Mouse (Mus musculus) heart, adult 2 months (tissue): ENCODE data around the gene Scfd2. TPM values are rescaled to one million over a fixed set of nuclear protein-coding genes. Genes with fewer than 3 reads are reported as not detected.
A peak's percentile ranks its signal among the peaks of the same experiment; 100 is the strongest.

Source experiments
- DNase-seq, 2 experiments: peaks; one replicate each; pipeline ENCODE4 v3.0.0; 2021
- H3K27ac ChIP-seq: fragments of 200-600 bp; 2 replicates; pipeline ENCODE4 v1.8.1; 2022
- H3K27me3 ChIP-seq: fragments of 200-500 bp; 2 replicates; pipeline ENCODE4 v1.6.1; 2012; ENCODE audit warnings: mild to moderate bottlenecking, low read length, inconsistent platforms, mixed read lengths; ENCODE audit not compliant: control insufficient read depth, insufficient read depth
- H3K36me3 ChIP-seq: fragments of 200-500 bp; 2 replicates; pipeline ENCODE4 v1.6.1; 2012; ENCODE audit warnings: low read length, inconsistent platforms; ENCODE audit not compliant: control insufficient read depth, insufficient read depth
- H3K4me1 ChIP-seq: fragments of 200-500 bp; 2 replicates; pipeline ENCODE4 v1.6.1; 2011; ENCODE audit warnings: low read length; ENCODE audit not compliant: control insufficient read depth, insufficient read depth
- H3K4me3 ChIP-seq: fragments of 200-600 bp; 2 replicates; pipeline ENCODE4 v1.8.1; 2022
- H3K79me2 ChIP-seq: fragments of 200-500 bp; replicated peaks from 2 replicates; pipeline ENCODE4 v1.6.1; 2012; ENCODE audit warnings: mild to moderate bottlenecking, inconsistent platforms, low read length, moderate library complexity, mixed read lengths; ENCODE audit not compliant: control insufficient read depth, insufficient read depth
- H3K9ac ChIP-seq: fragments of 200-500 bp; 2 replicates; pipeline ENCODE4 v1.6.1; 2012; ENCODE audit warnings: low read depth, mild to moderate bottlenecking, control low read depth, inconsistent platforms, low read length, mixed read lengths
- CTCF ChIP-seq: fragments of 200-600 bp; IDR thresholded peaks from 2 replicates; pipeline ENCODE4 v1.8.1; 2022; ENCODE audit warnings: antibody characterized with exemption, mild to moderate bottlenecking, moderate library complexity
- EP300 ChIP-seq: fragments of 200-500 bp; IDR thresholded peaks from 2 replicates; pipeline ENCODE4 v1.6.1; 2011; ENCODE audit warnings: low read depth, low read length, control low read depth; ENCODE audit not compliant: insufficient read depth
- POLR2A ChIP-seq: fragments of 200-500 bp; IDR thresholded peaks from 2 replicates; pipeline ENCODE4 v1.6.1; 2011; ENCODE audit warnings: mild to moderate bottlenecking, low read depth, low read length, control low read depth; ENCODE audit not compliant: insufficient read depth
- WGBS: fragments of 180-500 bp; shearing (Covaris S2); methylation state at CpG from one replicate; pipeline ENCODE4 v1.1.7; 2018; 5-methylcytosine and 5-hydroxymethylcytosine counted together
- intact Hi-C: fragments of 180-260 bp; cut with DNase I; formaldehyde crosslinking; loops from one replicate; pipeline ENCODE4 v1.15.1; 2025
- polyA plus RNA-seq: library from polyadenylated mRNA; depleted of rRNA; stranded (reverse); fragments of >200 nt; gene quantifications from 2 replicates; pipeline ENCODE4 v1.2.3, GENCODE M21; 2012
- total RNA-seq, 2 experiments: library from RNA; stranded (reverse); gene quantifications; 2 replicates each; pipeline ENCODE4 v1.2.3; 2021

Gene Scfd2
- total and polyA plus RNA-seq, 3 experiments, result 9.1 to 13.9 (median 11.9) TPM

DNA sequence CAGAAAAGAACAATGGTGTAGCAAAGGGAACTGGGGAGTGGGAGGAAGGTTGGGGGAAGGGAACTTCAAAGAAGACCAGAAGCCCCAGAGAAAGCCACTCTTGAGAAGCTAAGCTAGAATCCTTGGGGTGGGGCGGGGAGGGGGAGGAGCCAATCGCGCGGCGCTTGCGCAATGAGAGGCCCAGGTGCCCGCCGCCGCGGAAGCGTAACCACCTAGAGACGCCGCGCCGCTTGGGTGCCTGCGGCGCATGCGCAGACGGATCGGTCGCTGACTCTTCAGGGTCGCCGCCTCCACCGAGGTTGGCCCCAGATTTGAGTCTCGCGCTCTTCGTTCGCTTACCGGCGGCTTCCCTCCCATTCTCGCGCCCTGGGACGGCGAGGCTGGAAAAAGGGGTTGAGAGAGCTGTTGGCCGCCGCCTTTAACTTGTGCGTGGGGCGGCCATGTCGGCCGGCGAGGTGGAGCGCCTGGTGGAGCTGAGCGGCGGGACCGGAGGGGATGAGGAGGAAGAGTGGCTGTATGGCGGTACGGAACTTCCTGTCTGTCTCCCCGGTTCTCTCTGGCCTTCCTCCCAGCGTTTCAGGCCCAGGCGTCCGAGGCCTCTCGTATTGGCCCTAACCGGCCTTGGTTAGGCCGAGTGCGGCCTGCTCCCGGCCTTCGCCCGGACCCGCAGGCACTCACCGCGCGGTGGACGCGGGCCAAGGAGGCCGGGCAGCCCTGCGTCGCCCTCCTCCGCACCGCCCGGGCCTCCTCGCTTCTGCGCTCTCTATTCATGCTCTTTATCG lies 3.9 kb upstream of the Scfd2 start, which contains the start of gene Fip1l1:
Gene Fip1l1, plus strand, starts transcription at position 210 of the 782 bp plus-strand sequence.
- H3K36me3 ChIP-seq, result peaks cover 10% of the 10 kb centered on the region
- peak; percentile 92 to 94 for DNase-seq
- H3K4me3 ChIP-seq, result peak within 1 kb of the TSS; percentile 90
- under 1% methylated on average over 73 of the region's 73 CpGs for WGBS
- H3K4me1 ChIP-seq, result peaks cover 5% of the 10 kb centered on the region
- H3K79me2 ChIP-seq, result peaks cover 1% of the 10 kb centered on the region
- no peaks in the 10 kb centered on the region for H3K27me3 ChIP-seq
- peak within 1 kb of the TSS; percentile 95 for H3K27ac ChIP-seq
- intact Hi-C loops, result loop anchor here (10.0 kb wide), 1 partner anchor 471 kb away; the partner anchor contains the start of gene Usp46
- peak within 1 kb of the TSS; percentile 86 for H3K9ac ChIP-seq
- TF ChIP-seq CTCF (peak; percentile 25; the same call in 1 of the 2 replicates), EP300 (0 out of 2 replicates have a peak, but pooled peaks have one; percentile 9), POLR2A (peak; percentile 86)

GRCm38 (mm10) chr5:74530785-74531184 lies 774 bp downstream of the Scfd2 start:
- peak overlapping the region; percentile 69 for H3K9ac ChIP-seq
- intact Hi-C loops, result loop anchor here (5.0 to 10.0 kb wide), 4 partner anchors 218 to 627 kb away; partner anchors contain the start of genes Chic2 and Usp46
- peak overlapping the region; percentile 99 for H3K4me3 ChIP-seq
- H3K79me2 ChIP-seq, result no peaks in the 10 kb centered on the region
- 14% methylated on average over 16 of the region's 16 CpGs for WGBS
- no peaks in the 10 kb centered on the region for H3K36me3 ChIP-seq
- H3K27me3 ChIP-seq, result no peaks in the 10 kb centered on the region
- no peak for DNase-seq
- no peak overlapping the region for H3K27ac ChIP-seq
- peaks cover 5% of the 10 kb centered on the region for H3K4me1 ChIP-seq
- TF ChIP-seq POLR2A, result no peak

- intact Hi-C loops, result no loop called here
- TF ChIP-seq CTCF (no peak), EP300 (no peak), POLR2A (no peak)
- no peaks in the 10 kb centered on the region for H3K27me3 ChIP-seq
- H3K4me1 ChIP-seq, result peaks cover 4% of the 10 kb centered on the region
- H3K27ac ChIP-seq, result no peak overlapping the region
- peaks cover 2% of the 10 kb centered on the region; the same call in 1 of the 2 replicates for H3K79me2 ChIP-seq
- WGBS, result 49% methylated on average over 5 of the region's 5 CpGs
- DNase-seq, result no peak
- H3K36me3 ChIP-seq, result no peaks in the 10 kb centered on the region
- no peak overlapping the region for H3K4me3 ChIP-seq
- H3K9ac ChIP-seq, result no peak overlapping the region
Observed at GRCm38 (mm10) chr5:74527025-74527424, 4.5 kb downstream of the Scfd2 start.

DNA sequence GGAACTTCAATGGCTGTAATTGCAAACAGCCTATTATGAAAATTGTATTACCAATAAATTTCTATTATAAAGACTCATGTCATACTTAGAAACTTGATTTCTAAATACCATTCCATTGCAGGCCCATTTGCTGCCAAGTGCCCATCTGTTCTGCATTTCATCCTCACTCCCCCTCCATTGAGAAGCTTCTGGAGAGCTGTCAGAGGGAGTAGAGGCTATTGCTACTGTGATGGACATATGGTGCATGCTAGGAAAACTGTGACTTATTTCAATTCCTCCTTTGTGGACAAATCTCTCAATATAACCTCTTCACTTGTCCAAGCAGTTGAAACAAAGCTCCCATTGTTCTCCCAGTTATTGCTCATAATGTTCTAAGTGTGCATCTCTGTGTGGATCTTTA lies 19.9 kb downstream of the Scfd2 start:
- Histone ChIP-seq H3K9ac (no peak overlapping the region), H3K36me3 (no peaks in the 10 kb centered on the region), H3K27ac (no peak overlapping the region), H3K4me3 (no peak overlapping the region), H3K79me2 (no peaks in the 10 kb centered on the region), H3K4me1 (no peaks in the 10 kb centered on the region), H3K27me3 (no peaks in the 10 kb centered on the region)
- intact Hi-C loops, result no loop called here
- DNase-seq, result no peak
- no peak for TF ChIP-seq EP300
- TF ChIP-seq POLR2A, result no peak
- TF ChIP-seq CTCF, result no peak

DNA sequence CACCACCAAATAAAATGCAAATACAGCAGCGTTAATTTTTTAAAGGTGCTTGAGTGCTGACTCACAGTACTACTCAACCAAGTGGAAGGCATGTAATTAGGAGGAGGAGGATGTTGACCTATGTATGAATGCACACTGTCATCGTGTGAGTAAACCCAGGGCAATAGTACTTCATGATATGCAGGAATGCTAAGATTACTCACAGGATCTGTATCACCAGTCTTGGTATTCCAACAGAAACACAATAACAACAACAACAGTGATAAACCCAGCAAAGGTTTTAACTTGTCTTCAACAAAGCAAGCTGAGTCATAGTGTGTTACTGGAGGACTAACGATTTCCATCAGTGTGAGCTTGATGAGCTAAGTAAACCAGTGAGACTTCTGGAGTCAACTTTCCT lies 38.9 kb downstream of the Scfd2 start:
- Histone ChIP-seq H3K36me3 (no peaks in the 10 kb centered on the region), H3K4me3 (no peak overlapping the region), H3K9ac (no peak overlapping the region), H3K27me3 (no peaks in the 10 kb centered on the region), H3K79me2 (no peaks in the 10 kb centered on the region), H3K4me1 (peaks cover 1% of the 10 kb centered on the region; the same call in 1 of the 2 replicates), H3K27ac (no peak overlapping the region)
- TF ChIP-seq POLR2A (no peak), CTCF (no peak), EP300 (no peak)
- intact Hi-C loops, result no loop called here
- DNase-seq, result no peak
- 70% methylated on average over 3 of the region's 3 CpGs for WGBS

DNA sequence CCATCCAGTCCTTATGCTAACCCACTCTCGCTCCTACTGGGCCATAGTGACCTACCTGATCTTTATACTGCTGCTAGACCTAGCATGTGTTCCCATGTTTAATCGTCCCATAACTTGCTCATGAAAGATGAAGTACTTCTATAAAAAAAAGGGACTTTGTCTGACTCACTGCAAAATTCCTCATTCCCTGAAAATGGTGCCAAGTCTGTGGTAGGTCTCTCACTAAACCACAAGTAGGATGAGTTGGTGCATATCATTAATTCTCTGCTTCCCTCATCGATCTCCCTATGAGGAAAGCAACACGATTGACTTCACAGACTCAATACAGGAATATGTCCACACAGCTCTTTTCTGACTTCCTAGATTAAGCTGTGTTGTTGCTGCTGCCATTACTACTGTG lies 46.9 kb downstream of the Scfd2 start:
- Histone ChIP-seq H3K9ac (no peak overlapping the region), H3K27me3 (no peaks in the 10 kb centered on the region), H3K79me2 (no peaks in the 10 kb centered on the region), H3K4me1 (peaks cover 1% of the 10 kb centered on the region; the same call in 1 of the 2 replicates), H3K36me3 (no peaks in the 10 kb centered on the region), H3K4me3 (no peak overlapping the region), H3K27ac (no peak overlapping the region)
- intact Hi-C loops, result no loop called here
- TF ChIP-seq CTCF (no peak), EP300 (no peak), POLR2A (no peak)
- DNase-seq, result no peak
- 81% methylated on average over 4 of the region's 4 CpGs for WGBS
